Mouse (Mus musculus): ENCODE measurements around the gene Mcm6. TPM values are rescaled to one million over a fixed set of nuclear protein-coding genes. Genes with fewer than 3 reads are reported as not detected.
"Not testable (repeated sequence)": the region's sequence is repeated elsewhere in the genome, so short reads cannot be mapped to it uniquely, and the experiment has no call there.

The Mcm6 gene
- polyA plus RNA-seq, 1 experiment from 2014 or later, result 278 TPM

GRCm38 (mm10) chr1:128337708-128338320 lies 21.6 kb downstream of the Mcm6 start:
- no peak for DNase-seq (ENCODE audit: low spot score)

DNA sequence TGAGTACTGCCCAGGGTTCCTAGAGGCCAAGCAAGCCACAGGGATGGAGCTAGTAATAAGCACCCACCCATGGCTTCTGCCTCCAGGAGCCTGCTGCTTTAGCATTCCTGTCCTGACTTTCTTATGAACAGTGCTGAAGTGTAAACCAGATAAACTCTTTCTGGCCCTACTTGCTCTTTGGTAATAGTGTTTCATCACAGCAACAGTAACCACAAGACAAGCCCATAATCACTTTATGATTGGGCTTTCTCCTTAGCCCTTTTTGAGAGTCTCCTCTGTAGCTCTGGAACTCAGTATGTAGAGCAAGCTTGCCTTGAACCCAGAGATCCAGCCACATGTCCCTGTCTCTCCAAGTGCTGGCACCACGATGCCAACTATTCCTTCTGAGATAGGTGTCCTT lies 29.2 kb downstream of the Mcm6 start:
- no peak for DNase-seq (ENCODE audit: low spot score)

DNA sequence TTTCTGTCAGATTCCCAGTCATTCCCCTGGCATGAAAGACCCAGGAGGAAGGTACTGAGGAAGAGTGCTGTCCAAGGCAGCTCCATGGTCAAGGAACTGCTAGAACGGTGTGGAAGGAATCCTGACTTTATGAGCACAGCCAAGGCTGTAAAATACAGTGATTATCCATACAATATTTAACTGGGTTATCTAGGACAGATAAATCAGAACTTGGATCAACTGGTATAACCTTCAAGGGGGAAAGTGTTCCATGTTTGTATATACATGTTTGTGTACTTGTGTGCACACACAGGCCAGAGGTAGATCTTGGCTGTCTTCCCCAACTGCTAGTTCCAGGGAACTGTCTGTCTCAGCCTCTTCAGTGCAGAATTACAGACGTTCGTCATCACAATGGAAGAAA lies 31.2 kb downstream of the Mcm6 start, which contains the start of gene Lct:
Gene Lct (minus strand): TSS at position 101 of the 400 bp plus-strand sequence.
- no peak for DNase-seq (ENCODE audit: low spot score)

- no peak for DNase-seq (ENCODE audit: low spot score)
These were observed 32.3 kb downstream of the Mcm6 start for GRCm38 (mm10) chr1:128327165-128327564.

- no peak for DNase-seq (ENCODE audit: low spot score)
These were observed 34.7 kb downstream of the Mcm6 start for GRCm38 (mm10) chr1:128324776-128325175.

GRCm38 (mm10) chr1:128323026-128323643 lies 36.3 kb downstream of the Mcm6 start:
- no peak for DNase-seq (ENCODE audit: low spot score)

- DNase-seq (ENCODE audit: low spot score), result not testable (repeated sequence)
These were observed 40.2 kb downstream of the Mcm6 start for GRCm38 (mm10) chr1:128319266-128319665.

- no peak for DNase-seq (ENCODE audit: low spot score)
These were observed 44.8 kb downstream of the Mcm6 start for GRCm38 (mm10) chr1:128314665-128315064.

GRCm38 (mm10) chr1:128309043-128309442 lies 50.4 kb downstream of the Mcm6 start:
- no peak for DNase-seq (ENCODE audit: low spot score)

DNA sequence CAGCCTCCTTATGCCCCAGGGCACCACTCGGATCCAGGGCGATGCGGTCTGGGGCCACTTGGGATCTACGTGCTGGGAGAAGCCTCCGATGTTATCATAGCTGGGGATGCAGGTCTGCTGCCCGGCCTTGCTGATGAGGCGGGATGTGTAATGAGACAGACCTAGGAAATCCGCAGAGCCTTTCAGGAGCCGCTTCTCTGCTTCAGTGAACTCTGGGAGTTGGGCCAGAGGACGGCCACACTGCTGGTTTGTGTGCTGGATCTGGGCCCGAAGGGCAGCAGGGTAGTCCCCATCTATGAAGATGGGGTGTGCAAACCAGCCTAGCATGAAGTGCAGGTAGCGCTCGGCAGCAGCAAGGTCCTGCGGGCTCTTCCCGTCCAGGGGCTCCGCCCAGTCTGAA lies 55.6 kb downstream of the Mcm6 start:
- DNase-seq (ENCODE audit: low spot score), result no peak

GRCm38 (mm10) chr1:128295717-128296528 lies 63.5 kb downstream of the Mcm6 start:
- DNase-seq (ENCODE audit: low spot score), result no peak

DNA sequence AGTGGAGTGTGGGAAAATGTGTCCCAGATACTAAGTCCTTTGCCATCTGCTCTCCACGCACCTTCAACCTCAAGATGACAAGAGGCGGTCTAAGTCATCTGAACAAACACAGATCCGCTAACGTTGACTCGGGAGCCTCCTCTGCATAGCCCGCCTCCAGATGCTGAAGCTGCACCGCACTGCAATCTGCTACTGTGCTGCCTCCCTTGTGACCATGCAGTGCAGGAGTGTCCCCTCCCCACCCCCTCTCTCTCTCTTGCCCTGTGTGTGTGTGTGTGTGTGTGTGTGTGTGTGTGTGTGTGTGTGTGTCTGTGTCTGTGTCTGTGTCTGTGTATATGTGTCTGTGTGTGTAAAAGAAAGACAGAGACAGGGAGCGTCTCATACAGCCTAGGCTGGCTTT lies 64.2 kb downstream of the Mcm6 start:
- DNase-seq (ENCODE audit: low spot score), result no peak

- DNase-seq (ENCODE audit: low spot score), result no peak
These were observed 65.9 kb downstream of the Mcm6 start for GRCm38 (mm10) chr1:128293524-128293923.

GRCm38 (mm10) chr1:128290295-128290694 lies 69.2 kb downstream of the Mcm6 start:
- no peak for DNase-seq (ENCODE audit: low spot score)

GRCm38 (mm10) chr1:128285136-128285535 lies 74.3 kb downstream of the Mcm6 start:
- no peak for DNase-seq (ENCODE audit: low spot score)

- no peak for DNase-seq (ENCODE audit: low spot score)
These were observed 75.2 kb downstream of the Mcm6 start for GRCm38 (mm10) chr1:128284157-128284690.

DNA sequence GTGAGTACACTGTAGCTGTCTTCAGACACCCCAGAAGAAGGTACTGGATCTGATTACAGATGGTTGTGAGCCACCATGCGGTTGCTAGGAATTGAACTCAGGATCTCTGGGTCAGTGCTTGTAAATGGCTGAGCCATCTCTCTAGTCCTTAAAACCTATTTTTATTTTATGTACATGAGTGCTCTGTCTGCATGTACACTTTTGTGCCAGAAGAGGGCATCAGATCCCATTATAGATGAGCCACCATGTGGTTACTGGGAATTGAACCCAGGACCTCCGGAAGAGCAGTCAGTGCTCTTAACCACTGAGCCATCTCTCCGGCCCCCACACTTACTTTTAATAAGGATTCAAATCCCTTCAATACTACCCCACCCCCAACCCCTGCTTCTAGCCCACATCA lies 76.5 kb downstream of the Mcm6 start:
- DNase-seq (ENCODE audit: low spot score), result no peak

- DNase-seq (ENCODE audit: low spot score), result no peak
These were observed 77.7 kb downstream of the Mcm6 start for GRCm38 (mm10) chr1:128281753-128282152.

Data from thymus, postnatal 0 days (tissue).